Mouse (Mus musculus): ENCODE data around the gene Rpp21.

Rpp21 gene

GRCm38 (mm10) chr17:36257969-36258368, at the start of gene Rpp21:
Gene Rpp21, minus strand, starts transcription at chr17:36258069.
- no peak; the same call in 1 of the 2 replicates for ATAC-seq (ENCODE audit: low TSS enrichment)

DNA sequence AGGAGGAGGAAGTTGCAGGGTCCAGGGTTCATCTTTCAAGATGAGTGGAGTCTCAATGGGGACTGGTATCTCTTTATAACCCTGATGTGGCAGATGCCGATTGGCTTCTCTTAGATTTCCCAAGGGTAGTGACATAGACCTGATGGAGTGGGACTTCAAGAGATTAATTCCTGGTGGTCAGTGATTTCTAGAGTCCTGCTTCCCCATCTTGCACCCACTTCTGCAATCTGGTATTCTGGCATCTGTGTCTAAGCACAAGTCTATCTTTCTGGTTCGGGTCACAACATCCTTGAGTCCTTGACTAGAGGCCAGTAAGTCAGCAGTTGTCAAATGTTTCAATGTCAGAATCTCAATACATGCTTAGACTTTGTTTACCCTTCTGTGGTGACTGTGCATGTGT, 28.5 kb upstream of the Rpp21 start, which contains the start of gene H2-M10.2:
H2-M10.2 (minus strand) TSS at position 101 of the 400 bp plus-strand sequence.
- ATAC-seq (ENCODE audit: low TSS enrichment), result no peak

DNA sequence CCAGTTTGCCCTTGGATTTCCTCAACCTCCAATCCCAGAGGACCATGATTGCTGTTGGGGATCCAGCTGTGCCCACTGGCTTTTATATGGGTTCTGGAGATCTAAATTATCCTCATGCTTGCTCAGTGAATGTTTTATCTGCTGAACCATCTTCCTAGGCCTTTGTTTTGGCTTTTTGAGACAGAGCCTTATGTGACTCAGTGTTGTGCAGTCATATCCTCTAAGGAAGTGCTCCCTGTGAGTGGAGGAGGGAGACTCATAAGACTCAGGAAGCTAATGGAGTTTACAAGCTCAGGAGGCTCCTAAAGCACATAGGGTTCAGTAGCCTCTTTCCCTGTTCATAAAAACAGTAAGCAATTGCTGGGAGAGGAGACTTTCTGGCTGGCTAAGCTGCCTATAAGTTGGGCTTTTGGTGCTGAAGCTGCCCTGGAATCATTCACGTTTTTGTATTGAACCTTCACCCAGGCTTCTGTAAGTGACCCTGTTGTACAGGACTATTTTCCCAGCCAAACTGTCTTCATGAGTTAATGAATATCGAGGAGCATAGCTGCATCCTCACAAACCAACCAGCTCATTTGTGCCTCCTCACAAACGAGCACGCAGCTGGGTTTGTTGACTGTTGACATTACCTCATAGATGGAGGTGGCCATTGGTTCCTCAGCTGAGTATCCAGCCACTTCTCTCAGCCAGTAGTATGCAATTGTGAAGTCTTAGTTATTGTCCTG, 23.8 kb upstream of the Rpp21 start:
- no peak for ATAC-seq (ENCODE audit: low TSS enrichment)

GRCm38 (mm10) chr17:36274776-36275175, 16.9 kb upstream of the Rpp21 start:
- no peak for ATAC-seq (ENCODE audit: low TSS enrichment)

- no peak for ATAC-seq (ENCODE audit: low TSS enrichment)
These were observed 15.9 kb upstream of the Rpp21 start for GRCm38 (mm10) chr17:36273796-36274195.

DNA sequence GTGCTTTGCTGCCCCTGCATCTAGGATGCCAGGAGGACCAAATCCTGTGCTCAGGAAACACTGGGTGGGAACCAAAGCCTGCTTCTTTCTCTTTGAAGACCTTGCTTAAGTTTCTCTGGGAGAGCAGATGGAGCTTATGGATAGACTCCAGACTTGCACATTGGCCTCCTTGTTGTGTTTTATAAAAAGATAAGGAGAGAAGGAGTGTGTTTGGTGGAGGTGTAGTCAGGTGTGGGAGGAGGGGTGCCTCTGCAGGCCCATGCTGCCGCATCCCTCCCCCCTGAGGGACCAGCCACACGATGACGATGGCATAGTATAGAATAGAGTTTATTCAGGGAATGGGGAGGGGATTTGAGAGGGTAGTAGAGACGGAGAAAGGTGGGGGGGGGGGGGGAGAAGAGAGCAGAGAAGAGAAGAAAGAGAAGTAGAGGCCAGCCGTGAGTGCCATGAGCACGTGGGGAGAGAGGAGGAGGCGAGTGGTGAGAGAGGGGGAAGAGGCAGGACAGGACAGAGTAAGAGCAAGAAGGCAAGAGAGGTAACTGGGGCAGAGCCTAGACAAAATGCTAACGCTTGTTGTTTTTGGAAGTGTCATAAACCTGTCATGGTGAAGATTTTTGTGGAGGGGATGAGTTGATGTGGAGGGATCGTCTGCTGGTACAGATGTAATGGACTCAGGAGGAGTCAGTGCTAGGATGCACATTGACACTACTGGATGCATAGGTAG, 14.9 kb upstream of the Rpp21 start:
- ATAC-seq (ENCODE audit: low TSS enrichment), result no peak

DNA sequence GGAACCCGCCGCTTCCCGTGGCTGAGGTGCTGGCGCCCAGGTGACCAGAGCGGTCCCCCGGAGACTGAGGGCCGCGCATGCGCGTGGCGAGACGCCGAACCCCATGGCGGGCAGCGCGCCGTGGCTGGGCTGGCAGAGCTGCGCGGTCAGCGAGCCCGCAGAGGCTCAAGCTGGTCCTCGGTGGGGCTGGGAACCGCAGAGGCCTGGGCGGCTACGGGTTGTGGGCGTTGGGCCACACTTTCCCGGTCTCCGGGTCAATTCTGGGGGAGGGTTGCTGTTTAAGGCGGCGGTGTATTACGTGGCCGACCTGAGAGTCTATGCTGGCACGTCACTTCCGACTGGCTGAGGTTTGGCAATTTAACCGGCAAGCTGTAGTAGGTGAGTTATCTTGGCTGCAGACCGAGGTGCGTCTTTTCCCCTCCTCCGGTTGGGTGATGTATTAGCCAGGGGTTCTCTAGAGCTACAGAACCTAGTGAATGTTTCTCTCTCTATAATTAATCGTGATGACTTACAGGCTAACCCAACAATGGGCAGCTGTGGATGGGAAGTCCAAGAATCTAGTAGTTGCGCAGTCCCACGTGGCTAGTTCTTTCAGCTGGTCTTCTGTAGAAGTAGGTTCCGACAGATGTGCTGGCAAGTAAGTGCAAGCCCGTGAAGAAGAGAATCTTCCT, 13.9 kb upstream of the Rpp21 start, which contains the start of gene Trim39:
Trim39 (minus strand) TSS at position 662 of the 671 bp plus-strand sequence.
- peak; percentile 81 for ATAC-seq (ENCODE audit: low TSS enrichment)

DNA sequence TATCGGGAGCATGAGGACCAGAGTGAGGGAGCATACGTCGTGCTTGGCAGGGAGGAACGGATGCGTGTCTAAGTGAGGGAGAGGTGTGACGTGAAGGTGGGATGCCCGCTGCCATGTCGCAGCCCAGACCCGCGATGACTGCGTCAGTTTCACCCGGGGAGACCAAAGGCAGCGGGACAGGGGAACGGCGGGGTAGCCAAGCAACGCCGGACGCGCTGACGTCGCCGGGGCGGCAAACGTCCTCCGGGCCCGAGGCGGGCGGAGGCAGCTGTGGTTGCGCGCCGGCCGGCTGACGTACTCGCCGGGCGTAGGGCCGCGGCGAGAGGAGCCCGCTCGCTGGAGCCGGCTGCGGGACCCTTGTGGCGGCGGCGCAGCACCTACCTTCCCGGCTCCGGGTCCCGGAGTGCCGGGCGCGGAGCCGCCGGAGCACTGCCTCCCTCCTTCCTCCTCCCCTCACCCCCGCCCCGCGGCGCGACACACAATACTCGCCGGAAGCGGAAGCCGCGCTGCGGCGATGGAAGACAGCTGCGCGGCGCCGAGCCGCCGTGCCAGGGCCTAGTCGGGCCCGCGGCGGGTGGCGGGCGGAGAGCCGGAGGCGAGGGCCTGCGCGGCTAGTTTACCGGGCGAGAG, 13.2 kb upstream of the Rpp21 start:
- peak; percentile 91 for ATAC-seq (ENCODE audit: low TSS enrichment)

GRCm38 (mm10) chr17:36265834-36266233, 8.0 kb upstream of the Rpp21 start:
- no peak for ATAC-seq (ENCODE audit: low TSS enrichment)

DNA sequence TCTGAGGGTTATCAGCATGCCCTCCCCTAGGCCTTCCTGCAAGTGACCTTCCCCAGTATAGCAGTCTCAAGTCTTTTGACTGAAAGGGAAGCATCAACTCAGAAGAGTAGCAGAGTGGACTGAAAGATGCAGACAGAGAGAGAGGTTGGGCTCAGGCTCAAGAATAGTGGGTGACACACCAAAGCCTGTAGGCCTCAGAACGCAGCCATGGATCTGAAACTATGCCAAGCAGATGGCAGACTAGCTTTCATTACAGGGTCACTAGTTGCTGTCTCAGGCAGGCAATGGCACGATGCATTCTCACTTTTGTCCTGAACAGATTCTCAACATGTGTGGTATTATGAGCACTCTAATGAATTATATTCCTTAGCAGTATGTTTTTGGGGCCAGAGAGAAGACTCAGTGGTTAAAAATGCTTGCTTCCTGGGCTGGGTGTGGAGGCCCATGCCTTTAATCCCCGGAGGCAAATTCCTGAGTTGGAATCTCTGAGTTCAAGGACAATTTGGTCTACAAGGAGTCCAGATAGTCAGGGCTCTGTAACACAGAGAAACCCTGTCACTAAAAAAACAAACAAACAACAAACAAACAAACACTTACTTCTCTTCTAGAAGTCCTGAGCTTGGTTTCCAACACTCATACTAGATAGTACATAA, 6.5 kb upstream of the Rpp21 start:
- ATAC-seq (ENCODE audit: low TSS enrichment), result no peak

DNA sequence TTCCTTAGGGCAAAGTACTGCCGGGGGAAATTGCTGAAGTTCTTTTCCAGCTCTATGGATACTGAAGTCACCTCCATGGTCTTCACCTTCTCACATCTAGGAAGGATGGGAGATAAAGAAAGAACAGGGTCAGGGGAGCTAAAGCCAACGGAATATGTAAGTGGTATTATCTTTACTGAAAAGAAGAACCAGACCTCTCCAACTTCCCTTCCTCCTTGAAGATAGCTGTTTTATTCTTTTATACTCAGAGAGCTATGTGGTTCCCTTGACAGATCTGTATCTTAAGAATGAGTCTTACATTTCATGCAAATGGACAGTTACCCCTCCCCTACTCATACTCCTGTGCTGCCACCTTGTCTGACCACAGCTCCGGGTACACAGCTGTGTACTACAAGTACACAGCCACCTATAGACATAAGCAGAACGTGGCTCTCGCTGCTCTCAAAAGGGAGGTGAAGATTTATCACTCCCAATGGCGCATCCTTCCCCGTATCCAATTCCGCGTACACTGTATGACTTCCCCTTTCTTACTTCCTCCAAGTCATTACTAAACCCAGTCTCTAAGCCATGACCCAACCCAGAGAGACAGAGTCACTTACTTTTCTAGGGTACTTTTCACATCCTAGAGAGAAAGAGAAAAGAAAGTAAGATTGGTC, 3.8 kb upstream of the Rpp21 start:
- ATAC-seq (ENCODE audit: low TSS enrichment), result no peak

- peak; percentile 98 for ATAC-seq (ENCODE audit: low TSS enrichment)
These were observed 475 bp downstream of the Rpp21 start for GRCm38 (mm10) chr17:36257241-36257947.

DNA sequence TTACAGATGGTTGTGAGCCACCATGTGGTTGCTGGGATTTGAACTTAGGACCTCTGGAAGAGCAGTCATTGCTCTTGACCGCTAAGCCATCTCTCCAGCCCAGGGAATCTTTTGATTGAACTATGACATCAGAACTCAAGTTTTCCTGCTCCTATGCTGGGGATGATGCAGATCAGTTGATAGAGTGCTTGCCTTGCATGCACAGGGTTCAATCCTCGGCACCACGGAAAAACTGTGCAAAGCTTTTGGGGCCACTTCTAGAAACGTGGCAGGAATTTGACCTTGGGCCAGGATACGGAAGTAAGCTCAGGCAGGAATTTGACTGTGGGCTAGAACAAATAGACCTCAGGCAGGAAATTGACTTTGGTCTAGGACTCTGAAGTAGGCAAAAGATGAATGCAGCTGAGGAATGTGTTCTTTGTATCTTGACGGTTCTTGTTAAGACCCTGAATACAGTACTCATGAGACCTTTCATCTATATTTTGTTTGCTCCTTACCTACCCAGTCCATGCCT, 4.7 kb downstream of the Rpp21 start:
- ATAC-seq (ENCODE audit: low TSS enrichment), result no peak

DNA sequence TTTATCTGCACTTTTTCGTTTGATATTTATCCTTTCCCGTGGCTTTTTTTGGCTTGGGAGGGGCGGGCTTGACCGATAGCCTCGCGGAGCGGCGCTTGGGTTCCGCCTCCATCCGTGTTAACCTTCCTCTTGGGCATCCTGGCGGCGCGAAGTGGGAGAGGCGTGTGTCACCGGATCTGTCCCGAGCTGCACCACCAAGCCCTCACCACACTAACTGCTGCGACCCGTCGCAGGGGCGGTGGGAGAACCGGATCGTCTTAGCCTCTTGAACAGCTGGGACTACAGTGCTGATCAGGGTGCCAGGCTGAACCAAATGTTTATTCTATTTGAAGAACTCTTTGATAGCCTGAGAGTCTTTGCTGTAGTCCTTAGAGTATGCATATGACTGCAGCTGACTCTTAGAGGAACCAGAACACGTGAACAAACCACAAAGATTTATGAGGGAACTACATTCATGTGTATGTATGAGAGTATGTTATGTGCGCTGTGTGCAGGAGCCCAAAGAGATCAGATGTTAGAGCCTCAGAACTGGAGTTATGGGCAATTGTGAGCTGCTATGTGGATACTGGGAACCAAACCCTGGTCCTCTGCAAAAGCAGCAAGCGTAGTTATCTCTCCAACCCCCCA, 5.5 kb downstream of the Rpp21 start:
- ATAC-seq (ENCODE audit: low TSS enrichment), result no peak

DNA sequence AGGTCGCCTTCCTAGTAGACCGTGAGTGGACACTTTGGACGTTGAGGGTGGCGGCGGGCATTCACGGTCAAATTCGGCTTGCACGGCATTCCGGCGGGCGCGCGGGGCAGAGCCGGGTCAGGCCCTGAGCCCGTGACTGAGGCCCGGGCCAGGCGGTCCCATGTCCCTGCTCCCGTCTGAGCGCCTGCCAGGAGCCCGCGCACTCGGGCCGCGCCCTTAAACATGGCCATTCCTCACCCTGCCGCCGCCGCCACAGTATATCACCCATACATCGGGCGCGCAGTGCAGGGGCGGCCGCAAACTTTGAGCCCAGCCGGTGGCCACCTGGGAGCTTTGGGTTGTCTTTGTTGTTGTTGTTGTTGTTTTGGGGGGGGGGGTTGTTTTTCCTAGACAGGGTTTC, 9.0 kb downstream of the Rpp21 start:
- ATAC-seq (ENCODE audit: low TSS enrichment), result no peak

GRCm38 (mm10) chr17:36245741-36246140, 12.1 kb downstream of the Rpp21 start:
- ATAC-seq (ENCODE audit: low TSS enrichment), result no peak

DNA sequence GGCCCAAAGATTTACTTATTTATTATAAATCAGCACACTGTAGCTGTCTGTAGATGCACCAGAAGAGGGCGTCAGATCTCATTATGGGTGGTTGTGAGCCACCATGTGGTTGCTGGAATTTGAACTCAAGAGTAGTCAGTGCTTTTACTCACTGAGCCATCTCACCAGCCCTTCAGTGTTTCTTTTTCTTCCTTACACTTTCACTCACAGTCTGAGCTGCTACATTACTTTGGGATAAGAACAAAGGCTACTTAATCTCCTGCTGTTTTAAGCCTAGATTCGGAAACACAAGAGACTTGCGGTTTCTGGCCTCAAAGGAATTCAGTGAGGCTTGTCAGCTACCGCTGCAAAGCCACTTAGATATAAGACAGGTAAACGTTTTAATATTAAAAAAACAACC, 13.8 kb downstream of the Rpp21 start:
- no peak for ATAC-seq (ENCODE audit: low TSS enrichment)

DNA sequence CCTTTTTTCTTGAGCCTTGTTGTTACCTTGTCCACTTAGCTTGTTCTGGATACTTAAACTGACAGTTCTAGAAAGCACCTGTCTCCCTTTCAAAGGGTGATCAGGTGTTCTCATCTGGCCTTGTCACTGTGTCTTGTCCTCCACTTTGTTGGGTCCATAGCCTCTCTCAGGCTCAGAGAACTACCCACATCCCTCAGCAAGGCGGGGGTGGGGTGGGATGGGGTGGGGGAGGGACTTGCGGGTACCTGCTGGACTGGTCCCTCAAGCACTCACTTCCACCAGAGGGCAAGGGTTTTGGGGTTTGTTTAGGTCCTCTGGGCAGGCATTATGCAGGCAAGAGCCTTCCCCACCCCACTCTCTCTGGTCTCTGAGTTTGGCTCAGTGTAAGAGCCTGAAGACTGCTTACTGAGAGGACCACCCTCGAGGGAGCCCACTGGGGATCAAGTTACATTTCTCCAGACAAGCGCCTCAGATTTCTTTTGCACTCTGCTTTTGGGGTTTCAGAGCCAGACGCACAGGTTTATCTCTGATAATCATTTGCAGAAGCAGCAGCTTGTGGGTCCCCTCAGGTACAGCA, 17.1 kb downstream of the Rpp21 start:
- no peak for ATAC-seq (ENCODE audit: low TSS enrichment)

- ATAC-seq (ENCODE audit: low TSS enrichment), result no peak
These were observed 20.4 kb downstream of the Rpp21 start for GRCm38 (mm10) chr17:36237321-36237921.

All from frontal cortex, adult (tissue).